Mouse (Mus musculus) brain, embryonic 14.5 days (tissue): ENCODE data around the gene Obscn.

Experiments
- CTCF ChIP-seq: fragments of 200-500 bp; IDR thresholded peaks from 2 replicates; pipeline ENCODE4 v1.5.1; 2012; ENCODE audit warnings: inconsistent platforms, mild to moderate bottlenecking, moderate library complexity, borderline replicate concordance; ENCODE audit not compliant: insufficient read depth, insufficient read length; ENCODE audit errors: extremely low read depth
- POLR2A ChIP-seq: fragments of 200-500 bp; IDR thresholded peaks from 2 replicates; pipeline ENCODE4 v1.6.1; 2012; ENCODE audit warnings: mild to moderate bottlenecking, inconsistent platforms, borderline replicate concordance; ENCODE audit not compliant: poor library complexity, insufficient read depth, insufficient read length, severe bottlenecking; ENCODE audit errors: extremely low read depth

- TF ChIP-seq CTCF (no peak), POLR2A (no peak)
Measured at GRCm38 (mm10) chr11:58977150-58977549, 159.1 kb downstream of the Obscn start.
